Mouse (Mus musculus): ENCODE measurements around the gene Rxfp2. TPM values are rescaled to one million over a fixed set of nuclear protein-coding genes. Genes with fewer than 3 reads are reported as not detected.

The Rxfp2 gene
- not detected in 2 replicates for polyA plus RNA-seq (2015; fragmentation: Nextera tagmentation; extraction: Ambion mirVana)

GRCm38 (mm10) chr5:150018656-150019055, at the start of gene Rxfp2:
TSS of gene Rxfp2 (plus strand) at chr5:150018675.
- ATAC-seq, result no peak
- Histone ChIP-seq H3K27ac (ENCODE audit: low read depth) (no peak within 1 kb of the TSS), H3K9me3 (ENCODE audit: low read length) (no peaks in the 10 kb centered on the region), H3K4me3 (ENCODE audit: low read depth, low read length) (no peak within 1 kb of the TSS), H3K4me2 (ENCODE audit: low read depth, low read length) (no peak within 1 kb of the TSS), H3K9ac (replicated peaks) (no peak within 1 kb of the TSS), H3K36me3 (replicated peaks; ENCODE audit: insufficient read depth, low read length) (no peaks in the 10 kb centered on the region), H3K27me3 (ENCODE audit: insufficient read depth, low read length) (no peaks in the 10 kb centered on the region), H3K4me1 (ENCODE audit: insufficient read depth) (no peaks in the 10 kb centered on the region)
- 68% methylated on average over 19 of the region's 19 CpGs for WGBS (ENCODE audit: insufficient replicate concordance)
- TF ChIP-seq CTCF (IDR thresholded peaks at IDR 0.05; ENCODE audit: low read depth) (no peak), EP300 (IDR thresholded peaks at IDR 0.05; ENCODE audit: low read depth) (no peak)
- no peak for DNase-seq

GRCm38 (mm10) chr5:149970261-149970660, 48.2 kb upstream of the Rxfp2 start:
- Histone ChIP-seq H3K9me3 (ENCODE audit: low read length) (no peaks in the 10 kb centered on the region), H3K9ac (replicated peaks) (no peak overlapping the region), H3K27me3 (ENCODE audit: insufficient read depth, low read length) (no peaks in the 10 kb centered on the region), H3K4me3 (ENCODE audit: low read depth, low read length) (no peak overlapping the region), H3K4me1 (ENCODE audit: insufficient read depth) (no peaks in the 10 kb centered on the region), H3K27ac (ENCODE audit: low read depth) (no peak overlapping the region), H3K4me2 (ENCODE audit: low read depth, low read length) (no peak overlapping the region), H3K36me3 (replicated peaks; ENCODE audit: insufficient read depth, low read length) (no peaks in the 10 kb centered on the region)
- ATAC-seq, result no peak
- no peak for DNase-seq
- WGBS (ENCODE audit: insufficient replicate concordance), result 81% methylated on average over 11 of the region's 11 CpGs
- TF ChIP-seq EP300 (IDR thresholded peaks at IDR 0.05; ENCODE audit: low read depth), result no peak
- no peak for TF ChIP-seq CTCF (IDR thresholded peaks at IDR 0.05; ENCODE audit: low read depth)

GRCm38 (mm10) chr5:149977027-149977426, 41.4 kb upstream of the Rxfp2 start:
- no peak overlapping the region for H3K27ac ChIP-seq (ENCODE audit: low read depth)
- no peak for ATAC-seq
- no peak overlapping the region for H3K4me2 ChIP-seq (ENCODE audit: low read depth, low read length)
- no peak overlapping the region for H3K9ac ChIP-seq (replicated peaks)
- TF ChIP-seq EP300 (IDR thresholded peaks at IDR 0.05; ENCODE audit: low read depth) (no peak), CTCF (IDR thresholded peaks at IDR 0.05; ENCODE audit: low read depth) (no peak)
- no peaks in the 10 kb centered on the region for H3K36me3 ChIP-seq (replicated peaks; ENCODE audit: insufficient read depth, low read length)
- peaks cover 5% of the 10 kb centered on the region; the same call in 1 of the 2 replicates for H3K9me3 ChIP-seq (ENCODE audit: low read length)
- 84% methylated on average over 2 of the region's 2 CpGs for WGBS (ENCODE audit: insufficient replicate concordance)
- H3K27me3 ChIP-seq (ENCODE audit: insufficient read depth, low read length), result no peaks in the 10 kb centered on the region
- DNase-seq, result no peak
- no peaks in the 10 kb centered on the region for H3K4me1 ChIP-seq (ENCODE audit: insufficient read depth)
- no peak overlapping the region for H3K4me3 ChIP-seq (ENCODE audit: low read depth, low read length)

- H3K36me3 ChIP-seq (replicated peaks; ENCODE audit: insufficient read depth, low read length), result no peaks in the 10 kb centered on the region
- 67% methylated on average over 4 of the region's 4 CpGs for WGBS (ENCODE audit: insufficient replicate concordance)
- ATAC-seq, result no peak
- no peak for DNase-seq
- no peaks in the 10 kb centered on the region for H3K4me1 ChIP-seq (ENCODE audit: insufficient read depth)
- H3K9ac ChIP-seq (replicated peaks), result no peak overlapping the region
- H3K9me3 ChIP-seq (ENCODE audit: low read length), result no peaks in the 10 kb centered on the region
- no peak overlapping the region for H3K4me2 ChIP-seq (ENCODE audit: low read depth, low read length)
- no peak overlapping the region for H3K27ac ChIP-seq (ENCODE audit: low read depth)
- TF ChIP-seq EP300 (IDR thresholded peaks at IDR 0.05; ENCODE audit: low read depth) (no peak), CTCF (IDR thresholded peaks at IDR 0.05; ENCODE audit: low read depth) (peak; percentile 26; the same call in 1 of the 2 replicates)
- H3K4me3 ChIP-seq (ENCODE audit: low read depth, low read length), result no peak overlapping the region
- H3K27me3 ChIP-seq (ENCODE audit: insufficient read depth, low read length), result no peaks in the 10 kb centered on the region
Measured at GRCm38 (mm10) chr5:149983621-149984020, 34.9 kb upstream of the Rxfp2 start.

- TF ChIP-seq EP300 (IDR thresholded peaks at IDR 0.05; ENCODE audit: low read depth), result no peak
- TF ChIP-seq CTCF (IDR thresholded peaks at IDR 0.05; ENCODE audit: low read depth), result no peak
- Histone ChIP-seq H3K9ac (replicated peaks) (no peak overlapping the region), H3K9me3 (ENCODE audit: low read length) (peaks cover 6% of the 10 kb centered on the region), H3K4me1 (ENCODE audit: insufficient read depth) (no peaks in the 10 kb centered on the region), H3K27ac (ENCODE audit: low read depth) (no peak overlapping the region), H3K4me2 (ENCODE audit: low read depth, low read length) (no peak overlapping the region), H3K36me3 (replicated peaks; ENCODE audit: insufficient read depth, low read length) (no peaks in the 10 kb centered on the region), H3K4me3 (ENCODE audit: low read depth, low read length) (no peak overlapping the region), H3K27me3 (ENCODE audit: insufficient read depth, low read length) (no peaks in the 10 kb centered on the region)
- ATAC-seq, result no peak
- no peak for DNase-seq
- 75% methylated on average over 5 of the region's 5 CpGs for WGBS (ENCODE audit: insufficient replicate concordance)
Measured at GRCm38 (mm10) chr5:149994578-149994977, 23.9 kb upstream of the Rxfp2 start.

GRCm38 (mm10) chr5:149996614-149997013, 21.9 kb upstream of the Rxfp2 start:
- DNase-seq (no peak), ATAC-seq (no peak)
- no peak overlapping the region for H3K4me3 ChIP-seq (ENCODE audit: low read depth, low read length)
- WGBS (ENCODE audit: insufficient replicate concordance), result 82% methylated on average over 4 of the region's 4 CpGs
- TF ChIP-seq EP300 (IDR thresholded peaks at IDR 0.05; ENCODE audit: low read depth) (no peak), CTCF (IDR thresholded peaks at IDR 0.05; ENCODE audit: low read depth) (peak; percentile 18; the same call in 1 of the 2 replicates)
- H3K4me1 ChIP-seq (ENCODE audit: insufficient read depth), result no peaks in the 10 kb centered on the region
- no peaks in the 10 kb centered on the region for H3K27me3 ChIP-seq (ENCODE audit: insufficient read depth, low read length)
- H3K36me3 ChIP-seq (replicated peaks; ENCODE audit: insufficient read depth, low read length), result no peaks in the 10 kb centered on the region
- no peak overlapping the region for H3K27ac ChIP-seq (ENCODE audit: low read depth)
- H3K4me2 ChIP-seq (ENCODE audit: low read depth, low read length), result no peak overlapping the region
- H3K9me3 ChIP-seq (ENCODE audit: low read length), result peaks cover 6% of the 10 kb centered on the region
- no peak overlapping the region for H3K9ac ChIP-seq (replicated peaks)

Data from liver, postnatal 0 days (tissue).